Mouse (Mus musculus): ENCODE measurements around the gene Crb1. TPM values are rescaled to one million over a fixed set of nuclear protein-coding genes. Genes with fewer than 3 reads are reported as not detected.
"Not testable (repeated sequence)": the region's sequence is repeated elsewhere in the genome, so short reads cannot be mapped to it uniquely, and the experiment has no call there.

Gene Crb1
- total RNA-seq (2021): under 1 TPM; 0.45 to 0.58 TPM
- long read RNA-seq, experiment 1, full-length matches to known transcripts: 1 of 1 reads
- long read RNA-seq, experiment 1, partial matches to known transcripts: 0 of 1 reads
- long read RNA-seq, experiment 1, other reads (novel, unspliced or antisense): 0 of 1 reads
- long read RNA-seq, experiment 2: 0 reads

DNA sequence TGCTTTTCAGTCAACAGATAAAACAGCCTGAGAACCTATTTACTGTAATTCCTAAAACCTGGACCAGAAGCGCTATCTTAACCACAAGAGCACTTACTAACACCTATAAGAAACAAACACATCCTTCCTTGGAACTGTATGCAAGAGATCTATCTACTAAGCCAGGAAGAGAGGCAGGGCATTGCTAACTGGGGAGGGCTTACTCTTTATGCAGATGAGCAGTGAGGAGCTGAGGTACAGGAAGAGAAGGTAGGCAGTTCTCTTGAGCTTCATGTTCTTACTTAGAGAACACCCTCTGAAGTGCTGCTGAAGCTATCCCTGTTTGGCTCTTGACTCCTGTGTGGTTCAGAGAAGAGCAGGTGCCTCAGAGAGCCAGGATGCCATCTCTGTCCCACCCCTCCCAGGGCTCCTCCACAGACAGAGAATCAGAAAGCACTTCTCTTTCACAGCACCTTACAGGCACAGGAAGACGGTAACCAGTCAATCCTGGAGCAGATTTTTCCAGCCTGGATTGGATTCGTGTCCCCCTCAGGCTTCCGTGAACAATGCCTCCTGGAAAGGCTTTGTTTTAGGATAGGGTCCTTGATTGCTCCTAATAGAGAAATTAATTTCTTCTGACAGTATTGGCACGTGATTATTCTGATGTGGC is at the start of gene Crb1:
Gene Crb1, minus strand, starts transcription at position 463 of the 649 bp plus-strand sequence.
- DNase-seq (ENCODE audit: low spot score in 2 of 2): no peak

DNA sequence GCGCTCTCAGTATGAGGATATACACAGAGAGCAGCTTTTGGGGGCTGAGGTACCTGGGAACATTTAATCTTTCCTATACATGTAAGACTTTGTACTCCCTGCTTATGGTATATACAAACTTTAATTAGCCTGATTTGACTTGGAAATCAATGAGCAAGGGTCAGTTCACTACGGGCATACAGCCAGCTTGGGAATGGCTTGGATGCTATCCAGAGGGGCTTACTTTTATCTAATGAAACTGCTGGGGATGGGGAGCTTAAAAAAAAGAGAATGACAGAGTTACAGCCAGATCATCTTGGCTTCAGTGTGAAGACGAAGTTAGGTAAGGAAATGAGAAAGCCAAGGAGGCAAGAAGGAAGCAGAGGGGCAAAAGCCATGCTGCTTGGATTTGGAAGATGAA is 48.1 kb upstream of the Crb1 start:
- DNase-seq (ENCODE audit: low spot score in 2 of 2): no peak

DNA sequence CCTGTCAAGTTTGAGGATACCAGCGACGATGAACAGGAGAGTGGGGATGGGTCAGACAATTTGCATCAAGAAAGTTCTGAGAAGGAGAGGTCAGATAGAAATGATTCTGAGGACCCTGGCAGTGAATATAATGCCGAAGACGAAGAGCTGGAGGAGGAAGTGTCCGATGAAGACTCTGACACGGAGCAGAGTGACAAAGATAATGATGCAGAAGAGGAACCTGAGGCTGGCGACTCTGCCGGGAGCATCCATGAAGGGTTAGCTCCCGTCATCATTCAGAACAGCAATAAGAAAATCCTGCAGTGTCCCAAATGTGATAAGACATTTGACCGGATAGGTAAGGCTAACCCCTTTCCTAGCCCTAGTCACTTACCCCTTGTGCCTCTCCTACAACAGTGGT is 47.0 kb upstream of the Crb1 start:
- DNase-seq (ENCODE audit: low spot score in 2 of 2): no peak

DNA sequence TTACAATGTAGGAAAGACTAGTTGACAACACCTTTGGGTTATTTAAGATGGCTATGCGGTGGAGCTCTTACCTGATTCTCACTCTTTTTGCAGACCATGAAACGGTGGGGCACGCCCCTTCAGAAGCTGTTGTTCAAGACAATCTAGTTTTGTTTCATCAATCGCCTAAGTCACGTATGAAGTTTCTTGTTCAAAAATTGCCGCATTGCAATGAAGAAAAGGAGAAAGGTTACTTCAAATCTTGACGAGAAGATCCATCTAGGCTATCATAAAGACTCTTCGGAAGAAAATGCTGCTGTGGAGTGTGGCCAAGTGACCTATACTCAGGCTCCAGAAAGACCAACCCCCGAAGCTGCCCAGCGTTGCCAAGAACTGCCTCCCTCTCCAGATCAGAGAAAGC is 46.0 kb upstream of the Crb1 start:
- peak in 1 of 2 experiments; percentile 13 for DNase-seq (ENCODE audit: low spot score in 2 of 2)

DNA sequence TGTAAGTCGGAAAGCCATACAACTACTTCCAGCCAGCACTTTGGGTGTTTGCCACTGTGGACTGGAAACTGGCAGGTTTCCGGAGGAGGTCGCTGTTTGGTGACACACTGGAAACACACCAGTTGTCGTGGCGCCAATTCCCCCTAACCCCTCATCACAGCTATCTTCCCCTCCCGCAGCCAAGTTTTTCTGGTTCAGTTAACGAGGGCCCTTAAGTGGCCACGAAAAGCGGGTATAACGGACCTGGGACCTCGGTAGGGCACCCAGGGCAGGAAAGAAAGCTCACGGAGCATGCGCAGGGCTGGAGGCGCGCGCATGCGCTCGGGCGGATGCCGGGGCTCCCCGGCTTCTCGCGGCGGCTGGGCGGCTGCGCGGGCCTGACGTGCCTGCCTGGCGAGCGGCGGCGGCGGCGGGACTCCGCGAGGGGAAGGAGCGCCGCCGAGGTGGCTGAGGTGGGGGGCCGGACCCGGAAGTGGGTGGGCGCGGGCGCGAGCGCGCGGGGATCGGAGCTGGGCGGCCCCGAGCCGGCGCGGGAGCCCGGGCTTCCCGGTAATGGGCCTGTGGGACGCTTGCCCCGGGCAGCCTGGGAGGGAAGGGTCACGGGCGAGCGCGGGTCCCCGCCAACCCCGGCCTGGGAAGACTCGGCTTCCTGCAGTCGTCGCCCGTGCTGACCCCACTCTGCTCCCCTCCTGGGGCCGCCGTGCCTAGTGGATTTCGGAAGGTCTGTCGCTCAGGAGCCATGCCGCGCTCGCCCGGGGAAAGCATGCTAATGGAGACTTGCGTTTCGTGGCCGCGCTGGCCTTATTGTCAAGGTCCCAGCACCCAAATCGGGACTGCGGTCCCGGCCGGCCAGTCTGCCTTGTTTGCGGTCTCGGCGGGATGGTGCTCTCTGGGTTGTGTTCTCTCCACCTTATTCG is 45.2 kb upstream of the Crb1 start, which contains the start of gene Zbtb41:
Gene Zbtb41, plus strand, starts transcription at position 414 of the 917 bp plus-strand sequence.
- peak; percentile 91 to 92 for DNase-seq (ENCODE audit: low spot score in 2 of 2)

DNA sequence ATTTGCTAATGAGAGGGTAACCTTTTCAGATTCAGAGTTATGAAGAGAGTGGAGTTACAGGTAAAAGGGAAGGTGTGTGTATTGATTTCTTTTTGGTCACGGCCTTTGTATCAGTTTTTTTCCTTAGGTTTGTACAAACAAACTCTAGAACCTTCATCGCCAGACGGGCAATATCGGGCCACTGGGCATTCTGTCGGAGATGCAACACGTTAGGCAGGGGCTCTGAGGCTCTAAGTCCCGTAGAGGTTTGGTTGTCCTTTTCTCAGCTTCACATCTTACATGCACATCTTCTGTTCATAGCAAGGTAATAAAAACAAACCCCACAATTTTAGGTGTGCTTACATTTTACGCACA is 44.6 kb upstream of the Crb1 start:
- DNase-seq (ENCODE audit: low spot score in 2 of 2): no peak

DNA sequence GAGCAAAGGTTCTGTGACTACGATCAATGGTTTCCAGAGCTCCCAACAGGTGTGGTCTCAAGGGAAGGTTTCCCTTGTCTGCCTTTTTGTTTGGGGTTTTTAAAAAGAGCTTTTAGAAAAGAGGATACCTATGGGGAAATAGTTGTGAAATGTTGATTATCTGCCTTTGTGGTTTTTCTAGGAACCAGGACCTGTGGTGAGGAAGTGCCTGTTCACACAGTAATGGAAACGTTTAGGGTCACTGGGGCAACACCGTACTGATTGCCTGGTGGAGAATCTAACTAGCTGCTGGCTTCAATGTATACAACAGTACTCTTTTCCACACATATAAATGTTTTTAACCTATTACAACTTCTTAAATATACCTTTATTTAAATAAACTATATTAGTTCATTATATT is 36.6 kb upstream of the Crb1 start:
- no peak for DNase-seq (ENCODE audit: low spot score in 2 of 2)

DNA sequence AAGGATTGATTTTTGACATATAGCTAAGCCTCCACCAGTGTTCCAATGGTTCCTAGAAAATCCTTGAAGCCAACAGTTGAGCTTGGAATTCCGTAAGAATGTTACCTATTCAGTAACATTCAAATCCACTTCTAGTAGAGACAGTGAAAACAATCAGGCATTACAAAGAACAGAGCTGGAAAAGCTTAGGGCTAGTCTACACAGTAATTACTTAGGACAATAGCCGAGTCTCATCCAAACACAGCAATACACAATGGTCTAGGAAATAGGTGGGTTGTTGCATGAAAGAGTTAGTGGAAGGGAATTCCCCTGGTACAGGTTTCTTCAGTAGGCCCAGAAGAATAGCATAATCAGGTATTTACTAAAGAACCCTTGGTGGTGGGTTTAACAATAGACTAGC is 35.5 kb upstream of the Crb1 start:
- DNase-seq (ENCODE audit: low spot score in 2 of 2): not testable (repeated sequence)

DNA sequence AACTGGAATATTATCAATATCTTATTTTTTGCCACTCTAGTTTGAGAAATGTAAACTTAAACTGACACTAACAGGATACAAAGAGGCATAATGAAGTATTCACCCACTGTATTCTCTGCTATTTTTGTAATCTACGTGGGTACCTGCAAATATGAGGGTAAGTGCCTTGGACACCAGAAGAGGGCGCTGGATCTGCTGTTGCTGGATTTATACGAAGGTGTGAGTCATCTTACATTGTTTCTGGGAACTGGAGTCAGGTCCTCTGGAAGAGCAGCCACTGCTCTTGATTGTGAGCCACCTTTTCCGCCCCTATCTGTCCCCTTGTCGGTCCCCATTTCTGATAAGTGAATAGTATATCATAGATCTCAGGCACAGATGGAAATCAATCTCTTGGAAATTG is 30.8 kb upstream of the Crb1 start:
- no peak for DNase-seq (ENCODE audit: low spot score in 2 of 2)

DNA sequence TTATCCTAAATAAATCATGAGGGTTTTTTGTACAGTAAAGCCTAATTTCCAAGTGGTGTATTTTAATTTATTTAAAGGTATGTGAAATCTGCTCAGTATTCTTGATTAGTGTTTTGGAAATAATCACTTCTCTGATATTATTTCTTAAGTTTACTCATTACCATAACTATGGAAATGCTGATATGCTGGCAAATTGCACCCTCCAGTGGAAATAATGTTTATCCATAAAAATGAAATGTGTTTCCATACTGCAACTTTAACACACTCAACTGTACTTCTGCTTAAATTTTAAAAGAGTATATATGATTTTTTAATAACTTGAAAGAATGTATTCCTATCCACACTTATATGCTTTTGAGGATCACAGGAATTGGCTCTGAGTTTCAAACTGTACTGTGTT is 28.9 kb upstream of the Crb1 start:
- DNase-seq (ENCODE audit: low spot score in 2 of 2): no peak

DNA sequence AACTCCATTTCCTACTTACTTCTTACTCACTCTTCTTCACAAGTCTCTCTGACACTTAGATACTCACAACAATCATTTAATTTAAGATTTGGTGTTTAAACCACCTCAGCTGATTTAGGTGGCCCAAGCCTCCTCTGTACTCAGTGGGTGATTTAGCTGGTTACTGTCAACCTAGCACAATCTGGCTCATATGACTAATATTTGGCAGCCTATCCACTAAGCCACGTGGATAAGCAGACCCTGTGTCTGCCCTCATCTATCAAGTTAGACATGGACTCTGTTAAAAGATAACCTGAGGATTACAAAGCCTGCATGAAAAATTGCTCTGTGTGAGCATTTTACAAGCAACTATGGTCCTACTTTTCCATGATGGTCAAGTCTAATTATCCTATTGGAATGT is 19.7 kb upstream of the Crb1 start:
- DNase-seq (ENCODE audit: low spot score in 2 of 2): no peak

DNA sequence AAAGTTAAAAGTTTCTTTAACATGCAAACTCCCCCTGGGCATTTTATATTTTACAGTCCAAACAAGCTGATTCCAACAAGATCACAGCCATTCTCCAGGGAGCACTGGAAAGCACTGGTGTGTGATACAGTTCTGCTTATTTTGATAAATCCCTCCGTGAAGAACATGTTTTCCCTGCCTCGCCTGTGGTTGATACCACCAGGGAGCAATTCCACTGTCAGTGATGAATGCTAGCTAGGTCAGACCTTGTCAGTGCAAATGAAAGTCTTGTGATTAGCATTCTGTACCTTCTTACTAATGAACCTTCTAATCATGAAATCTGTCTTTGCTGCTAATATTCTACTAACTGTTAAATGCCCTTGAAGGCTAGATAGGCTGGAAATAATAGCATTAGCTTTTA is 14.8 kb upstream of the Crb1 start:
- DNase-seq (ENCODE audit: low spot score in 2 of 2): no peak

DNA sequence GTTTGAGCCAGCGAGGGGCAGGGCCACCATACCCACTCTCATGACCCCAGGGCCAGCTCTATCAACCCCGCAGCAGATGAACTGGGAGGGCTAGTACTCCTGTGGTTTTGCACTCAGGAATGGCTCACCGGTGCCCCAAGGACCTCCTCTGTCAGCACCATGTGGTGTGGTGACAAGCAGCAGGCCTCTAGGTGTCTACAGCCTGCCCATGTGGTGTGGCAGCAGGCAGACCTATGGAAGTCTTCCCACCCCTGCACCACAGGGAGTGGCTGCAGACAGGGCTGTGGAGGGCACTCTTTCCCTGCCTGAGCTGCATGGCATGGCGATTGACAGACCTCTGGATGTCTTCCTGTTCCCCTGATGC is 2.7 kb upstream of the Crb1 start:
- no peak for DNase-seq (ENCODE audit: low spot score in 2 of 2)

DNA sequence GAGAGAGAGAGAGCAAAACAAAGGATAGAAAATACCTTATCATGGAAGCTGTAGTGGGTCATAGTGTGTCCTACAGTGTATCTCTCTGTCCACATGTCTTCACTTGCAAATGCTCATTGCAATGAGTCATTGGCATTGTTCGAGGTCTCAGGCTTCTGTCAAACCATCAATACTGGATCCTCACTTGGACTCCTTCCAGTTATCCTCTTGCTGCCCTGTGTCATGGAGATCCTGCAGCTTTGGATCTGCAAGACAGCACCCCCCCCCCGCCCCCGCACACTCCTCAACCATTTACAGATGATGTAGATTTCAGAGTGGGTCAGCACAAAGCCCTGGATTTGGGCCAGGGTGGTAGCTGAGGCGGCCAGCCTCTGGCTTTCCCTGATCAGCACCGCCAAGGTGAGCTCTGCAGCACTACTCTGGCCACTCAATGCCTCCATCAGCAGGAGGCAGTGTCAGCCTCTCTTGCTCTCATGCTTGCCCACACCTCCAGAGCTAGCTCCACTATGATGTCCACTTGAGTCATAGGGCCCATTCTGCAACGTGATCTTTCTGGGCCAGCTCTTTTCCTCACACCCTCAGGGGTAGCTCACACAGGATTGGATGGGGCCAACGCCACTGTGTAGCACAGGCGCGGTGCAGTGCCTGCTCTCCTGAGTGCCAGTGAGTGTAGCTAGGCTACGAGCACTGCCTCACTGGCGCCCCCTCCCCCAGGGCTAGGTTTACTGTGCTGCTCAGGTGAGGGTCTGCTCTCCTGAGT is 2.1 kb upstream of the Crb1 start:
- no peak for DNase-seq (ENCODE audit: low spot score in 2 of 2)

DNA sequence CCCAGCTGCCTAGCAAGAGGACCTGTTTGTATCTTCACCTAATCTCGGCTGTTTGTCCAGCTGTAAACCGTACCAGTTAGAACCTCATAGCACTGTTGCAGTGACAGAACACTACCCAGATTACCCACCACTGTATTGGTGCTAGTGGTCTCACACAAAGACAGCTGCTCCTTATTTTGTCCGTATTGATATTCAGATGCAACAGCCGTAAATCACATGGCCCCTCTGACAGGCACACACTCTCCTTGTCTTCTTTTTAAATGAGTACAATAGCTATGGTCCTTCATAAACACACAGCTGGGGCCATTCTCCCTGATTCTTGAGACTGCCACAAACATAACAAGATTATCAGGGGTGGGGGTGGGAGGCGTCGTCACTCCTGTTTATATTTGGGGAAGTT is 1.0 kb downstream of the Crb1 start:
- no peak for DNase-seq (ENCODE audit: low spot score in 2 of 2)

DNA sequence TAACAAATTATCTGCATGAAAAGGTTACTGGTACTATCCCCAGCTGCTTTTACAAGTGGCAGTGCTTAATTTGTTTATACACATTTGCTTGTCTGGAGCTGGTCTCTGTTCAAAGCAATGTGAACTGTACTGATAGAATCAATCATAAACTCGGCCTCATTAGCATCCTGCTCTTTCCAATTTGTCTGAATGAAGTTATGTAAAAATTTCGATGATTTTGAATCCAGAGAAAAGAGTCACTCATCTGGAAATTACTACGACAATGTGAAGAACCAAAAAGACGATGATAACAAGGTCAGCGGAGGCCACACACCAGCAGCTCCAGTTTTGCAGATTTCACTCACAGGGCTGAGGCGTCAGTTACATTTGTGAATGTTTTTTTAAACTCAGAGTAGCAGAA is 5.6 kb downstream of the Crb1 start:
- no peak for DNase-seq (ENCODE audit: low spot score in 2 of 2)

DNA sequence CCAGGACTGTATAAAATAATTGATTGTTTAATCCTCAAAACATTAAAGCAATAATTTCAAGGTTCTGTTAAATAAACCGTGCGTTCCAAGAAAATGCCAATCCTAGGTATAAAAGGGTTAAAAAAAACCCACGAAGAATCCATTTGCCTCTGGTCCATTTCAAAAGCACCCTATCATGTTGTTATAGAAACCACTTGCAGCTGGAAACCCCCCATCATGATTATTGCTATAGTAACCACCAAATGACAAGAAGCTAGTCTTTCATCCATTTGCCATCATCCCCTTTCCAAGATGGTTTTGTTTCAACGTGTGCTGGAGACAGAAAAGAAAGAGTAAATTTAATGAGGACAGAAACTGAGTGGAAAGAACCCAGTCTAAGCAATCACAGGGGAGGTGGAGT is 28.3 kb downstream of the Crb1 start:
- DNase-seq (ENCODE audit: low spot score in 2 of 2): no peak

DNA sequence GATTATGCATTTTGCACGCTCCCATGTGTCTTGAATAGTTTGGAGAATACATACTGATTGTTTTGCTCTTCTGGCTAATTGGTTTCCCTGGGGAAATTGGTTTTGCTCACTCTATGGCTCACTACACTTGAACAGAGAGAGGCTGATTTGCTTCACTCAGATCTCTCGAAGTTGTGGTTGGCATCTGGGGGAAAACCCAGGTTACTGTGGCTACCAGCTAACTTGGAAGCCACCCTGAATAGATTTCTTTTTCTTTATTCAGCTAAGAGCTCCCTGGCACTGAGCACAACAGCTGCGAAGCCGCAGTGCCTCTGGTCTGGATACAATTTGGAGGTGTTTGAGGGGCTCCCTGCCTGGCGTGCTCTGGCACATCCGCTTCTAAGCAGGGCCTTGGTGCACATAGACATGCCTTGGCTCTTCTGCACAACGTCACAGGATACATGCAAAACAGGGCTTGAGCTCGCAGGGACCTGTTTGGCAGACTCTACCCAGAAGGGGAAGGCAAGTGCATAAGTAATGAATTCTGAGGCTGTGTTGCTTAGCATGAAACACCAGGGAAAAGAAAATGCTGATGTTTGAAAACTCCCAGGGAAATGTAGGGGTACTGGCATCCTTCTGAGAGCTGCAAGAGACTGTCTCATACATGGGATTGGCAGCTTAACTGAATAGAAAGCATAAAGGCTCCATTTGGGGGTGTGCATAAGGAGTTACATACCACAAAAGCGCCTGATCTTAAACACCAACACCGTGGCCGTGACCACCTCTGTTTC is 30.1 kb downstream of the Crb1 start:
- DNase-seq (ENCODE audit: low spot score in 2 of 2): peak; percentile 40 to 67

DNA sequence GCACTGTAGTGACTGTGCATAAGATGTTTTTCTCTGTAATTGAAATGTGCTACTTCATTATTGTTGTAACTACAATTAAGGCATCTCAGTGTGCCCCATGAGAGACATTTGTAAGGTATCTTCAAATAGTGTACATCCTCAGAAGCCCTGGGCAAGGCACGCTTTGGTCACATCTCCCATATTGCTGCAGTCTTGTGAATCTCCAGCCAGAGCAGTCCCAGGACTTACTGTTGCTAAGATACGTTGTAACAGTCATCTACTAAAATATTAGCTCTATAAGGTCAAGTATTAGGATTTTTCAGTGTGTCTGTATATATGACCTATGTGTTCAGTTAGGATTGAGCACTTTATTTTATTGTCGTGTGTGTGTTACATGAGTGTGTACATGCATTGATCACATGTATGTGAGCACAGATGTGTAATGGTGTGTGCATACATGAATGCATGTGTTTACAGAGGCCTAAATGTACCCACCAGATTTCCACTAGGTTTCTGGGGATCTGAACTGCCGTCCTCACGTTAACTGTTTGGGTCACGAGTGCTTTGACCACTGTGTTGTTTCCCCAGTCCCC is 30.8 kb downstream of the Crb1 start:
- DNase-seq (ENCODE audit: low spot score in 2 of 2): no peak

DNA sequence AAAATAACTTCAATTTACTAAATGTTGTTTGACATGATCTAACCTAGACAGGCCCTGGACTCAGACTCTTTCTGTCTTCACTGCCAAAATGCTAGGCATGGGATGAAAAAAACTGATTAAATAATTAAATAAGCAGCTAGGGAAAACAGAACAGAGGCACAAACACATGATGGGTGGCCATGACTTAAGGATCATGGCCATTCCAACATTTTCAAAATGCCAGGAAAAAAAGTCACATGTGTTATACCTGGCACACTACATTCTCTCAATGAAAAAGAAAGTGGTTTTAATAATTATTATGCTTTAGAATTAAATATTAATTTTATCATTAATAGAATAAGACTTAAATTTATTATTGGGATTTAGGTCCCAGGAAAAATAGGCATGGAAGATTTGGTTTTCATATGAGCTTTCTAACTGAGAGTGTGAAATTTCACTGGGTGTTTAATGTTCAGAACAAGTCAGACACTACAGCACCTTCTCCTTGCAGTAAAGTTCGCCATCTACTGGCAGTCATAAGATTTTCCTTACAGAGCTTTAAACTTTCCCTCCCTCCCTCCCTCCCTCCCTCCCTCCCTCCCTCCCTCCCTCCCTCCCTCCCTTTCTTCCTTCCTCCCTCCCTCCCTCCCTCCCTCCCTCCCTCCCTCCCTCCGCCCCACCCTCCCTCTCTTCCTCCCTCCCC is 36.6 kb downstream of the Crb1 start:
- peak in 1 of 2 experiments; percentile 41 for DNase-seq (ENCODE audit: low spot score in 2 of 2)

Data from layer of hippocampus, postnatal 14 days (tissue).